Mouse (Mus musculus) gastrocnemius, adult 8-10 months (tissue): ENCODE data around the gene Sppl2b. TPM values are rescaled to one million over a fixed set of nuclear protein-coding genes. Genes with fewer than 3 reads are reported as not detected.

Experiments used
- DNase-seq, 2 experiments: peaks; one replicate each; pipeline ENCODE4 v3.0.0; 2022; ENCODE audit warnings: low spot score in 2 of 2
- total RNA-seq, 4 experiments: library from RNA; stranded (reverse); gene quantifications; 2 replicates each; pipeline ENCODE4 v1.2.4; 2022

Sppl2b gene
- total RNA-seq, 4 experiments from 2014 or later = 11.3 to 12.5 (median 11.7) TPM

DNA sequence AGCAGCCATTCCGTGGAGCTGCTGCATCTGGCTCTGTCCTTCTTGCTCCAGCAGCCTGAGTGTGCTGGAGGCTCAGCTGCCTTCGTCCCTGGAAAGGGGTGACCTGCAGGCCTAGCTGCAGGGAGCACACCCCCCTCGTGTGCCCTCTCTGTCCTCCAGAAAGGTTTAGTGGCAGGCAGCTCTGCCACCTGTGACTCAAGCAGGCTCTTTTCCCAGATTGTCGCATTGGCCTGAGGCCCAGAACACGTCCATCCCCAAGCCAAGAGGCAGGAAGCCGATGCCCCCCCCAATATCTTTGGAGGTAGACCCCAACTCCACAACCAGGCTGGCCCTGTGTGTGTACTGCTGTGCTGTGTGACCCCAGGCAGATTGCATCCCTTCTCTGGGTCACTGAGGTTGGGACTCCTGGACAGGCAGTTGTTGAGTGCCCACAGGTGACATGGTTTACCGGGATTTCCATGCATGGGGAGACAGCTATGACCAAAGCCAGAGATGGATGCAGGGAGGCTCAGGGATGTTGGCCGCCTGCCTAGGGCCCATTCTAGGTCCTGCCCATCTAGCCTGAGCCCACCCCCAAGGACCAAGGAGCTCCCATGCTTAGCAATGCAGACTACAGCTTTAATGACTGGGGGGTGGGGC is 9.9 kb upstream of the Sppl2b start:
- DNase-seq = no peak

DNA sequence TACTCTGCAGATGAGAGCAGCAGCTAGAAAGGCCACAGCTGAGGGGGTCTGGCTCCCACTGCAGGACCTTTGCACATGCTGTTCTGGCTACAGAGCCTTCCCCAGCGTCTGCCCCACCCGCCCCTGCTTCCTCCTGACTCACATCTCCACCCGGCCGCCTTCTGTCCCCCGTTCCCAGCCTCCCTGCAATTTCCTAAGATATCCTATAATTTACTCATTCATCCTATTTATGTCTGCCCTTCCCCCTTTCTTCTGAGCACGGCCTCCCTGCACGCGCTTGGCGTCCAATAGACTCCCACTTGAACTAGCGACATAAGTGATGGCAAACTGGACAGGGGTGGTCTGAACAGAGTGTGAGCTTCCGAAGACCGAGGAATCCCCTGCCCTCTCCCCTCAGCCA is 9.3 kb upstream of the Sppl2b start:
- no peak for DNase-seq

DNA sequence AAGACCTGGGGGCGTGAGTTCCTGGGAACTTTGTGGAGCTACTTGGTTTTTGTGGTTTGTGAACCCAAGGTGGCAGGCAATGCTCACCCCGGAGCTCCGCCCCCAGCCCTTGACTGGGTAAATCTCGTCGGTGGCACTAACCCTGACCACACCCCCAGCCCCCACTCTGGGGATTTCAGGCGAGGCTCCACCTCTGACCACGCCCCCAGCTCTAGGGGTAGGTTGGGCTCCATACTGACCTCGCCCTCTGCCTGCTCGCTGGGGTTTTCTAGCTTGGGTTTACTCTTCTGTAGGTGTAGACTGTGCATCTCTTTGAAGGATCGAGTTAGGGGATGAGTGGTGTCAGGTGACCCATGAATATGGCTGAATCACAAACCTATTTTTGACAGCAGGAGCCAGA is 6.5 kb upstream of the Sppl2b start:
- DNase-seq = peak; percentile 71 to 72

DNA sequence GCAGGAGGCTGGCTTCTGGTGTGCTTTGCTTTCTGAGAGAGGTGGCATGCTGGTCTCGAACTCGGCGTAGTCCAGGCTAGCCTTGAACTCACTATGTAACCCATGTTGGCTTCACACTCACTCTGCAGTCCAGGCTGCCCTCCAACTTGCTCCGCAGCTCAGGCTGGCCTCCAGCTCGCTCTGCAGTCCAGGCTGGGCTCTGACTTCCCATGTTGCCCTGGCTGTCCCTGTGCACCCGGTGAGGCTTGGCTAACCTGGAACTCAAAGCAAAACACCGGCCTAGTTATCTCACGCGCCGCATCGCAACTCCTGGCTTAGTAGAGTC is 636 bp downstream of the Sppl2b start:
- no peak for DNase-seq

DNA sequence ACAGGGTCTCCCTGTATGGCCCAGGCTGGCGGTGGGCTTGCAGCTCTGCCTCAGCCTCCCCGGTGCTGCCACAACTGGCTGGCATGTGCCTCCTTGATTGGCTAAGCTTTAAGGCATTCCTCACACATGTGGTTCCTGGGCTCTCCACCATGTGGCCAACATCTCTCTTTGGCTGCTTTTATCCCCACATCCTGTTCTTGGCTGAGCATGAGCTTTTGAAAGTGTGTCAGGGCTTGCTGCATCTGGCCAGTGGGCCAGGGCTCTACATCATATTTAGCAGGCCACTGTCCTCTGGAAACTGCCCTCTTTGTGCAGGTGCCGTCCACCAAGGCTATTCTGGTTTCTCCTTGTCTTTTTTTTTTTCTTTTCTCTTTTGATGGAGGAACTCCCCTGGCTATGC is 1.2 kb downstream of the Sppl2b start:
- no peak for DNase-seq

DNA sequence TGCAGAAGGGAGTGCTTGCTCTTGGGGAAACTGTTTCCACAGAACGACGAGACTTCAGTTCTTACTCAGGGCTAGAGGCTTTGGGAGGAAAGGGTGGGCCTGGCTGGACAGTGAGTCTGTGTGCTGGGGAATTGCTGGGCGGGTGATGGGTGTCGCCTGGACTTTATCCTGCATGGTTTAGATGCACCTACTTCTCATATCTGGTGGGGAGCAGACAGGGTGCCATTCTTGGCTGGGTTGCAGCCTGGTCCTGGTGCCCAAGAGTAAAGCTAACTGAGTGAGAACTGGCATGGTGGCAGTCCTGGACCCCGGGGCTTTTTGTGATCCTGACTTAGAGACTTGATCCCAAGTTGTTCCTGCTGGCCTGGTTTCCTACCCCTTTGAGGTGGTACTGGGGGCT is 1.8 kb downstream of the Sppl2b start:
- DNase-seq = no peak

DNA sequence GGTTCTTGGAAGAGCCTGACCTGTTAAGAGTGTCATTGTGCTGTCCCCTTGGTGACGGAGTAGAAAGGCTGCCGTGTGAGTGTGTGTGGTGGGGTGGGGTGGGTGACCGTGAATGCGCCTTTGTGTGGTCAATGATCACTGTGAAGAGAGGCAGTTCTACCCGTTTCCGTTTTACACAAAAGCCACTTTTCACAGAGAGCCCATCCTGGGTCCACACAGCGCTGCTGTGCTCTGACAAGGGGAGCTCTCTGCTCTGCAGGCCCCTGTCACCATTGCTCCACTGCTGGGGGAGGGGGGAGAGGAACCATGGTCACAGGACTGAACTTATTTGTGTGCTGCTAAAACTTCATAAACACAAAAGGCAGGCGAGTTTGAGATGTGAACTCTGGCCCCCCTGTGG is 2.3 kb downstream of the Sppl2b start:
- DNase-seq = no peak

DNA sequence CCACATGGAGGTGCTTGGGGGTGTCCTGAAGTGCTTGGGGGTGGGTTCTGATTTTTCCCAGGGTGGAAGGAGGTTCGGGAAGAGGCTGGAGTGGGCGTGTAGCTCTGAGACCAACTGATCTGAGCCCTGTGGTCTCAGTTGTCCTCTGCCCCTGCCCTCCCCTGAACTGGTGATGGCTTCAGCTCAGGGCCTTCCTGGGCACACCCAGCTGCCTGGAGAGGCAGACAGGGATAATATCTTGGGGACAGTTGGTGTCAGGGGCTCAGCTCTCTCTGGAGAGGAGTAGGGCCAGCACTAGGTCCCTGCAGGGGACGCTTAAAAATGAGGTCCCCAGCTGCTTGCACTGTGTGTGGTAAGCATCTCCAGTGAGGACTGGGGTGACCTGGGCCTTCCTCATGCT is 2.8 kb downstream of the Sppl2b start:
- no peak for DNase-seq

DNA sequence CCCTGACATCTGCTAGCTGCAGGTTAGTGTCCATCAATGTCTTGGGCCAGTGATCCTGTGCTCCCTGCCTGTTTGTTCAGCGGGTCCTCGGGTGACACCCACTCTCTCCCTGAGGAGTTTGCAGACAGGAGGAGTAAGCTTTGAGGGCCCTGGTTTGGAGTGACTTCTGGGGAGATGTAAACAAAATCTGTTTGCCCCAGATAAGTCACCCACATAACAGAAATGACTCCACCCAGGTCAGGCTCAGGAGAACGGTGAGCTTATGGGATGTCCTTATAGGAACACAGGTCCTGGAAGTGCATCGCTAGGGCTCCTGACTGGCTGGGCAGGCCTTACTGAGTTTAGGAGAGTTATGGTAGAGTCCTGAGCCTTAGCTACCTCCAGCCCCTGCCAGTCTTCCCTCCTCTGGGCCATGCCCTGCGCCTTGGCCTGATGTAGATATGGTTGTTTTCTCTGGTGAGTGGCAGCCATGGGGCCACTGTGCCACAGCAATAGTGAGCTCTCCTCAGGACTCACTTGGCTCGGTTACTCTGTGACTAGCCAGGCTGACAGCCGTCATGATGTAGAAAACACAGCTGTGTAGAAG is 3.4 kb downstream of the Sppl2b start:
- no peak for DNase-seq

DNA sequence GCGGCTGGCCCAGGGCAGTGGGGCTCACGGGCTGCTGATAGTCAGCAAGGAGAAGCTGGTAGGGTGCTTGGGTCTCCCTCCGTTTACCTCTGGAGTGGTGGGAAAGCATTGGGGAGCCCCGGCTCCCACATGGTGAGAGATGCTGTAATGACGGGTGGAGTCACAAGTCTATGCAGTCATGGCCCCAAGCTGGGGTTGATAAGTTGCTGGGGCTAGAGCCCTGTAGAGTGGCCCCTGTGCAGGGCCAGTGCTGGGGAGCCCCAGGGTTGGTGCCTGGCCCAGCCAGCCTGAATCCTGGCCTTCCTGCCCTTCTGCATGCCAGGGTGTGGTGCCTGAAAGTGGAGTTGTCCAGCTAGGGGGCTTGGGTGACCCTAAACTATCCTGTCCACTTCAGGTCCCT is 7.2 kb downstream of the Sppl2b start:
- no peak for DNase-seq

DNA sequence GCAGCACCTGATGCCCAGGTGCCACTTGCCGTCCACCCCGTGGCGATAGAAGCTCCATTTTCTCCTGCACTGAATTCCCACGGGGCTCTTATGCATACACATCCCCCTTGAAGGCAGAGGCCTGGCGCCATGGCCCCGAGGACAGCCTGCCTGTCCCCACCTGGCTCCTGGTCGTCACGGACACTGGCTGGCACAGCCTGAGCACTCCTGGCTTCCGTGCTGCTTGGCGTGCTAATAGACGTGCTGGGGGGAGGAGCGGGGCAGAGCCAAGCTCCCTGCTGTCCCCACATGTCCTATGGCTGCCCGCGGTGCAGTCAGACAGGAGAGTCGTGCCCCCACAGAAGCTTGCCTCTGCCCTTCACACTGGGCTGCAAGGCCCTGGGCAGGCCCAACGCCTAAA is 9.4 kb downstream of the Sppl2b start:
- DNase-seq = peak; percentile 59 to 77

DNA sequence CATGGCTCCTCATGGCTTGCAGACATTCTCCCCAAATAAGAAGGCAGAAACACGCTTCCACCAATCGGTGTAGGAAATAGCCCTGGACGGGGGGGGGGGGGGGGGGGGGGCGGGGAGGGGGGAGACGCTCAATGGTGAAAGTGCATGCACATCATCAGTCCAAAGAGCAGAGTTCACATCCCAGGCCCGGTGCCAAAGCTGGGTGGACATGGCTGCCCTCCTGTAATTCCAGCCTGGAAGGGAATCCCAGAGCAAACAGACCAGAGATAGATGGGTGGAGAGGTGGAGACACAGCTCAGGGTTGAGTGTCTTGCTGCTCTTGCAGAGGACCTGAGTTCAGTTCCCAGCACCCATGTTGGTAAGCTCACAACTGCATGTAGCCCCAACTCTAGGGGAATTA is 15.9 kb downstream of the Sppl2b start:
- no peak for DNase-seq

DNA sequence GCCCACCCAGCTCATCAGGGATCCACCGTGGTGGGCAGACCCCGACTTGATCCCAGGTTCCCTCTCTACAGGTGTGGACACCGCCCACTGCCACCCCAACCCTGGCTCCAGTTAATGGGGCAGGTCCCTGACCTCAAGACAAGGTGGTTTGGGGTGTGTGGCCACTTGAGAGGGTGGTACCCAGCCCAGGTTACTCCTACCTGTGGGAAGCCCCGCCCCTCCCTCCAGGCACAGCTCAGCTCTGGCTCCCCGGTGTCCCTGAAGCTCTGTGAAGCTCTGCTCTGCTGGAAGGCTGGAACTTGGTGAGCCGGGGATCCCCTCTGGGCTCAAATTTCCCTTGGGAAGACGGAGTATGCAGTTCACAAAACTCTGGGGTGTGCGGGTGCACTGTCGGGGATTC is 16.5 kb downstream of the Sppl2b start, which contains the start of gene Tmprss9:
Gene Tmprss9, plus strand, starts transcription at position 268 of the 400 bp plus-strand sequence.
- no peak for DNase-seq

DNA sequence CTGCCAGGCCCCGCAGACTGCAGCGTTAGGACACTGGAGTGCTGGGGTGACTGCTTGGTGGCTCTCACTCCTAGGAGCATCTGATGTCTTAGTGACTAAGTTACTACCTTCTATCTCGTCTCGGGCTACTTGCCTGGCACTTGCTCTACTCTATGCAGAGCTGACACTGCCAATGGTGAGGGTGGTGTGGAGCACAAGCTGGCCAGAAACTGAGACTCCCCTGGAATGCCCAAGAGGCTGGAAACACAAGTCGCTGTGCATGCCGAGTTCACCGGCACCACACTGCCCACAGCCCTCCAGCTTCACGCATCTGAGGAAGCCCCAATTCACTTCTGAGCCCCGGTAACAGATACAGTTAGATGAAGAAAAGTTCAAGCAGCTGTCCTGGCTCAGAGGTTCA is 19.0 kb downstream of the Sppl2b start:
- peak; percentile 33 to 51 for DNase-seq

DNA sequence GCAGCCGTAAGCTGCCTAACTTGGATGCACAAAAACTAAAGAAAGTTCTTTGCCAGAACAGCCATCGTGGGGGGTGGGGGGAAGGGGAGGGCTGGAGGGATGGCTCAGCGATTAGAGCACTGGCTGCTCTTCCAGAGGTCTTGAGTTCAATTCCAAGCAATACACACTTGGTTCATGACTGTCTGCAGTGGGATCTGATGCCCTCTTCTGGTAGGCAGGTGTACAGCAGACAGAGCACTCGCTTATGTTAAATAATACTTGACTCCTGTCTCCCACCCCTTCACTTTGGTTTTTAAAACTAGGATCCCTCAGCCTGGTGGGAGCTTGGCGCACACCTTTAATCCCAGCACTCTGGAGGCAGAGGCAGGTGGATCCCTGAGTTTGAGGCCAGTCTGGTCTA is 21.0 kb downstream of the Sppl2b start:
- DNase-seq = no peak

DNA sequence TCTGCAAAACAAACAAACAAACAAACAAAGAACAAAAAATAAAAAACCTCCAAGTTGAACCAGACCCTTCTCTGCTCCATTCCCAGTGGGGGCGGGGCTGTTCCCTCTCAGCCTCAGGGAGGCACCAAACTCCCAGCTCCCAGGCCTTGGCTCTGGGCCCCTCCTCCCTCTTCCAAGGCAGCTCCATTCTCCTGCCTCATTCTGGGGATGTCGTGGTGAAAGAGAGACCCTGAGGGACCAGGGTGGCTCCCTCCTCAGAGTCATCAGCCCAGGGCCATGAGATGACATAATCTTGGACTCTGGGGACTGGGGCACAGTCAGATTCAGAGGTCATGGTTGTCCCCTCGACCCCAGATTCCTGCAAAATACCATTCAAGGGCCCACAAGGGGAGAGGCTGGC is 21.5 kb downstream of the Sppl2b start:
- DNase-seq = no peak

DNA sequence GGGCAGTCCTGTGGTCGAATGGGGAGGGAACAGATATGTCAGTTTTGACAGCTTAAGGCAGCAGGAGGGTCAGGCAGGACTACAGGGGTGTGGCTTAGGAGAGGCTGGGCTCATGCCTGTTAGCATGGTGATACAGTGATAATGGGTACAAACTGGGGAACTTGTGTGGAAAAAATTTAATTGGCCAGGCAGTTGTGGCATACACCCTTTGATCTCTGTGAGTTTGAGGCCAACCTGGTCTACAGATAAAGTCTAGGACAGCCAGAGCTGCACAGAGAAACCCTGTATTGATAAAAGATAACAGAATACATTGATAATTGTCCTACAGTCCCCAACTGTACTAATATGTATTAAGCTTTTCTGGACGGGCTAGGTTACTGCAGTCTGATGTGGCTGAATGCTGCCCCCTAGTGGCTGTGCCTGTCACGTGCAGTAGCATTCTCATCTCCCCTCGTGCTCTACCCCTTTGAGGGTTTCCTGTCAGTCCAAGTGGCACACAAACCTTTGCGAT is 25.1 kb downstream of the Sppl2b start:
- no peak for DNase-seq

DNA sequence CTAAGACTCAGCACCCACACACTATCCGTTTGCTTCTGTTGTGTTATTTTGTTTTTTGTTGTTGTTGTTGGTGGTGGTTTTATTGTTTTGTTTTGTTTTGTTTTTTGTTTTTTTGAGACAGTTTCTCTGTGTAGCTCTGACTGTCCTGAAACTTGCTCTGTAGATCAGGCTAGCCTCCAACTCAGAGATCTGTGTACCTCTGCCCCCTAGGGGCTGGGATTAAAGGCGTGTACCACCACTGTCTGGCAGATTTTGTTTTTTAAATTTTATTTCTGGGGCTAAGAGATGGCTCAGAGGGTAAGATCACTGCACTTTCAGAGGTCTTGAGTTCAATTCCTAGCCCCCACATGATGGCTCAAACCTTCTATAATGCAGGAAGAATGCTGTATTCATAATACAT is 25.8 kb downstream of the Sppl2b start:
- no peak for DNase-seq

DNA sequence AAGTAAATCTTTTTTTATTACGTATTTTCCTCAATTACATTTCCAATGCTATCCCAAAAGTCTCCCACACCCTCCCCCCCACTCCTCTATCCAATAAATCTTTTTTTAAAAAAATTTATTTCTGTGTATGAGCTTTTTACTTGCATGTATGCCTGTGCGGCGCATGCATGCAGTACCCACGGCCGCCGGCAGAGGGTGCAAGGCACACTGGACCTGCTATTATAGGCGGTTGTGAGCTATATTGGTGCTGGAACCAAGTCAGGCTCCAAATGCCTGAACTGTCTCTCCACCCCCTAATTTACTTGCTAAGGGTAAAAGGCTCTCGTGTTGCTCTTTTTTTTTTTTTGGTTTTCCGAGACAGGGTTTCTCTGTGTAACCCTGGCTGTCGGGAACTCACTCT is 26.2 kb downstream of the Sppl2b start:
- DNase-seq = peak; percentile 69 to 77

DNA sequence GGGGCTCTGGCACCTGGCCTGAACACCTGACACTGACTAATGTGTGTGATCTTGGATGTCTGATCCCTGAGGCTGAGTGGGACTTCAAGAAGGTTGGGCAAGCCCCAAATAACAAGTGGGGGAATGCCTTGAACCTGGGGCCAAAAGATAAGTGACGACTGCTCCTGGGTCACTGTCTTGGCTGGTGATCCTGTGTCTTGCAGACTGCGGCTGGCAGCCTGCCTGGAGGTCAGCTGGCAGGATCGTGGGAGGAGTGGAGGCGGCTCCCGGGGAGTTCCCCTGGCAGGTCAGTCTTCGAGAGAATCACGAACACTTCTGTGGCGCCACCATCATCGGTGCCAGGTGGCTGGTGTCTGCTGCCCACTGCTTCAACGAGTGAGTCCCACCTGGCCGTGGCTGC is 32.1 kb downstream of the Sppl2b start:
- DNase-seq = peak; percentile 53 to 72

DNA sequence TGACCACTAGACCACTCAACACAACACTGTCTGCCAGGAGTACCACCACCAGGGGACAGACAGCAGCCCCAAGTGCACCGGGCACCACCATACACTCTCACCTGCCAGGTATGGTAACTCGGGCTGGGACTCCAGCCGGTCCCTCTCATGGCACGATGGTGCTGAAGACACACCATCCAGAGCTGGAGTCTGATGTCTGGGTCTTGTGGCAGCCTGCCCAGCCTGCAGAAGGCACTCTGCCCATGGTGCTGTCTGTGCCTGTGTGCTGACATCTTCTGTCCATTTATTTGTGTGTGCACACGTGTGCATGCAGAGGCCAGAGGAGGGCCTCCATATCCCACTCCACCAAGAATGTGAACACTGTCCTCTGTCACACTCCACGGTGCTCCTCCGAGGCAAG is 40.0 kb downstream of the Sppl2b start:
- no peak for DNase-seq

DNA sequence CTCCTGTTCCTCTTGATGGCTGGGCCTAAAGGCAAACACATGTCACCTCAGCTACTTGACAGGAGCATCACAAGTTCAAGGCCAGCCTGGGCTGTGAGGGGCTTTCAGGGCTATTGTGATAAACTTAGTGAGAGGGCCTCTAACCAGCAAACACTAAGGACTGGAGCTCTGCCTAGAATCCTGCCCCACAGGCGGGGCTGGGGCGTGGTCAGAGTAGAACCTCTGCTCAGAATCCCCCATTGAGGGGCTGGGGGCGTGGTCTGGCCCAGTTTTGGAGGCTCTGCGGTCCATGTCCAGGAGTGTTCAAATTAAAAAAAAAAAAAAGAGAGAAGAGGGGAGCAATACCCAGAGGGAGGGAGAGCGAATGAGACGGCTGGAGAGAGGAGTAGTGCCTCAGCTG is 40.6 kb downstream of the Sppl2b start:
- DNase-seq = no peak
